Mouse (Mus musculus) midbrain, embryonic 16.5 days (tissue): ENCODE results near the gene Baiap2. TPM values are rescaled to one million over a fixed set of nuclear protein-coding genes. Genes with fewer than 3 reads are reported as not detected.

Experiments
- ATAC-seq: fragments of 200-750 bp; cut with Nextera tagmentation; 2 replicates; pipeline ENCODE4 v1.8.0; 2017; ENCODE audit warnings: moderate TSS enrichment
- H3K27ac ChIP-seq: fragments of 300-500 bp; sonication (generic); 2 replicates; pipeline ENCODE4 v1.5.1; 2014; ENCODE audit warnings: mild to moderate bottlenecking, low read length, mixed read lengths
- H3K27me3 ChIP-seq: fragments of 300-500 bp; sonication (generic); 2 replicates; pipeline ENCODE4 v1.6.1; 2014; ENCODE audit warnings: low read depth, low read length, mixed read lengths; ENCODE audit not compliant: control insufficient read depth, insufficient read depth
- H3K36me3 ChIP-seq: fragments of 300-500 bp; sonication (generic); 2 replicates; pipeline ENCODE4 v1.6.1; 2014; ENCODE audit warnings: mild to moderate bottlenecking, low read length, moderate library complexity, mixed read lengths; ENCODE audit not compliant: control insufficient read depth, insufficient read depth
- H3K4me1 ChIP-seq: fragments of 300-500 bp; sonication (generic); 2 replicates; pipeline ENCODE4 v1.6.1; 2014; ENCODE audit warnings: mild to moderate bottlenecking, low read length, mixed read lengths; ENCODE audit not compliant: control insufficient read depth, insufficient read depth
- H3K4me2 ChIP-seq: fragments of 300-500 bp; sonication (generic); 2 replicates; pipeline ENCODE4 v1.6.1; 2014; ENCODE audit warnings: mild to moderate bottlenecking, low read length, mixed read lengths
- H3K4me3 ChIP-seq: fragments of 300-500 bp; sonication (generic); 2 replicates; pipeline ENCODE4 v1.5.1; 2014; ENCODE audit warnings: low read depth, mild to moderate bottlenecking, low read length, moderate library complexity, mixed read lengths
- H3K9ac ChIP-seq: fragments of 300-500 bp; sonication (generic); 2 replicates; pipeline ENCODE4 v1.6.1; 2014; ENCODE audit warnings: low read depth, low read length, mixed read lengths
- H3K9me3 ChIP-seq: fragments of 300-500 bp; sonication (generic); replicated peaks from 2 replicates; pipeline ENCODE4 v1.6.1; 2014; ENCODE audit warnings: mild to moderate bottlenecking, low read length, mixed read lengths; ENCODE audit not compliant: control insufficient read depth, poor library complexity, severe bottlenecking
- WGBS: fragments of 180-500 bp; shearing (Covaris S2); extraction: QIAGEN DNeasy Blood & Tissue Kit; methylation state at CpG from one replicate; pipeline ENCODE4 v1.1.7; 2014; 5-methylcytosine and 5-hydroxymethylcytosine counted together
- polyA plus RNA-seq: library from polyadenylated mRNA; unstranded; fragments of >200 nt; fragmentation: Nextera tagmentation; extraction: Ambion mirVana; gene quantifications from 2 replicates; pipeline ENCODE4 v1.2.1, GENCODE M21; 2015

The Baiap2 gene
- polyA plus RNA-seq, 1 experiment from 2014 or later, result 15.7 TPM

DNA sequence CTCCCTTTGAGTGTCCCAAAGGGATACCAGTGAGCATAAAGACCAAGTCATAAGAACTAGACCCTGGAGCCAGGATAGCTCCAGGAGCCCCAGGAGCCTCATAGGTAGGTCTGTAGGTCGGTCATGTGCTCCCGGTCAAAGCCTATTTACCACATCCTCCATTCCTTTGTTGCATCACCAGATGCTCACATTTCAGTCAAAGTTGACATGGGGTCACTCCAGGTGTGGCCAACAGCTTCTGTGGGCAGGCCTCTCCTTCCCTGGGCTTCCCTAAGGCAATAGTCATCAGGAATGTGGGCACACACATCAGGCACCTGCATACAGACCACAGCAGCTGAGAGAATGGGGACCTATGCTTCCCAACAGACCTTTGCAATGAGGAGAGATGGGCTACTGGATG is 25.3 kb downstream of the Baiap2 start:
- no peak for ATAC-seq
- no peak overlapping the region for H3K4me2 ChIP-seq
- peaks cover 25% of the 10 kb centered on the region for H3K4me1 ChIP-seq
- H3K9ac ChIP-seq, result no peak overlapping the region
- no peaks in the 10 kb centered on the region for H3K27me3 ChIP-seq
- no peaks in the 10 kb centered on the region for H3K36me3 ChIP-seq
- H3K4me3 ChIP-seq, result no peak overlapping the region
- H3K27ac ChIP-seq, result no peak overlapping the region
- WGBS, result 96% methylated on average over 2 of the region's 2 CpGs
- no peaks in the 10 kb centered on the region for H3K9me3 ChIP-seq

- no peak overlapping the region for H3K4me3 ChIP-seq
- 18% methylated on average over 12 of the region's 12 CpGs for WGBS
- H3K4me2 ChIP-seq, result peak overlapping the region; percentile 17; the same call in 1 of the 2 replicates
- no peaks in the 10 kb centered on the region for H3K36me3 ChIP-seq
- no peaks in the 10 kb centered on the region for H3K9me3 ChIP-seq
- peaks cover 16% of the 10 kb centered on the region for H3K4me1 ChIP-seq
- H3K27ac ChIP-seq, result peak overlapping the region; percentile 74
- peak overlapping the region; percentile 38; the same call in 1 of the 2 replicates for H3K9ac ChIP-seq
- H3K27me3 ChIP-seq, result no peaks in the 10 kb centered on the region
- peak; percentile 79 for ATAC-seq
Measured at GRCm38 (mm10) chr11:119970021-119970851, 27.7 kb downstream of the Baiap2 start.

DNA sequence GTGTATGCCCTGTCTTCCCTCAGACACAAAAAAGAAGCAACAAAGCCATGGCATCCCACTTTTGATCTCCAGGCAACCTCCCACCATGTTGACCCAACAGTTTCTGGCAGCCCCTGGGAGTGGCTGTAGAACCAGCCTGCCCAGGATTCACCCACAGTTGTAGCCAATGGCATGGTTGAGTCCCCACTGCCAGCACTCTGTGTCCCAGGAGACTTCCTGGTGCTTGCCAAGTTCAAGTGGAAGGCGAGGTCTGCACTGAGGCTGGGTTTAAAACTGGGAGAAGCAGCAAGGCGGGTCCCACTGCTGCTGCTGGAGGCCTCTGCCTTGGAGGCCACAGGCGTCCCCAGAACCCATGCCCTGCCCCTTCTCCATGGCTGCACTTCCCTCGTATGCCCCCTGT is 31.2 kb downstream of the Baiap2 start:
- H3K27me3 ChIP-seq, result no peaks in the 10 kb centered on the region
- H3K36me3 ChIP-seq, result no peaks in the 10 kb centered on the region
- no peaks in the 10 kb centered on the region for H3K9me3 ChIP-seq
- no peak overlapping the region for H3K27ac ChIP-seq
- 86% methylated on average over 4 of the region's 4 CpGs for WGBS
- no peak overlapping the region for H3K4me3 ChIP-seq
- no peak overlapping the region for H3K4me2 ChIP-seq
- H3K9ac ChIP-seq, result no peak overlapping the region
- H3K4me1 ChIP-seq, result peaks cover 15% of the 10 kb centered on the region
- no peak for ATAC-seq

DNA sequence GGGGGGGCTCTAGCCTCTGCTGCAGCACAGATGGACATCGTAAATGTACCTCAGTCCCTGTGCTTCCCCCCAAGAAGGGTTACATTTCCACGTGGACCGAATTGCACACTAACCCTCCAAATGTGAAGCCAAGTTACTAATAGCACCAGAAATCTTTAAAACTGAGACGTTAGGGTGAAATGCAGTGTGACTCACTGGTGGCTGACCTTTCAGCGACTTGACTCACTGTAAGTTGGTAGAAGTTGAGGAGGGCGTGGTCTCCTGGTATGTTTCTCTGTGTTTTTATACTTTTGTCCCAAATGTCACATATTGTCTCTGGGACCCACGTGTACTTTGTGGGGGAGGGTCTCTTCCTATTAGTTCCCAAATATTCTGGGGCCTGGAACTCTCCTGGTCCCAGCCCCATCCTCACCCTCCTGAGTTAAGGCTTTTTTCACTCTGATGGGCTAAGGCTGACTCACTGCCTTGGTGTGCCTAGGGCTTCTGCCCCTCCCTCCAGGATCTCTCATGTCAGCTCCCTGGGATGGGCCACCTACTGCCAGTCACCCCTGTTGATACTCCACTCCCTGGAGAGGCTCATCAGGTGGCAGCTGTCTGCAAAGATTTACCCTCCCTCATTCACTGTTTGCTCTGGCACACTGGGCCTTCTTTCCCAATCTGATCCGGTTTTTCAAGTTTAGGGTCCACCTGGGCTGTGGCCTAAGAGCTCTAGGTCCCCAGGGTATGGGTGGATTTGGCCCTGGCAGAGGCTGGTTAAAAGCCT is 33.4 kb downstream of the Baiap2 start:
- Histone ChIP-seq H3K36me3 (no peaks in the 10 kb centered on the region), H3K27ac (no peak overlapping the region), H3K4me3 (no peak overlapping the region), H3K27me3 (no peaks in the 10 kb centered on the region), H3K4me2 (no peak overlapping the region), H3K9ac (no peak overlapping the region), H3K4me1 (peaks cover under 1% of the 10 kb centered on the region; the same call in 1 of the 2 replicates), H3K9me3 (no peaks in the 10 kb centered on the region)
- WGBS, result 85% methylated on average over 8 of the region's 8 CpGs
- no peak for ATAC-seq

- no peaks in the 10 kb centered on the region for H3K36me3 ChIP-seq
- no peak overlapping the region for H3K4me3 ChIP-seq
- WGBS, result 95% methylated on average over 4 of the region's 4 CpGs
- H3K9ac ChIP-seq, result no peak overlapping the region
- H3K4me2 ChIP-seq, result no peak overlapping the region
- no peak for ATAC-seq
- no peaks in the 10 kb centered on the region for H3K4me1 ChIP-seq
- no peaks in the 10 kb centered on the region for H3K9me3 ChIP-seq
- H3K27ac ChIP-seq, result no peak overlapping the region
- no peaks in the 10 kb centered on the region for H3K27me3 ChIP-seq
Measured at GRCm38 (mm10) chr11:119978701-119979100, 36.1 kb downstream of the Baiap2 start.

- H3K4me3 ChIP-seq, result no peak overlapping the region
- no peak for ATAC-seq
- no peaks in the 10 kb centered on the region for H3K9me3 ChIP-seq
Measured at GRCm38 (mm10) chr11:119979596-119980385, 37.2 kb downstream of the Baiap2 start.

GRCm38 (mm10) chr11:119981769-119982168 is 39.2 kb downstream of the Baiap2 start:
- H3K9me3 ChIP-seq, result no peaks in the 10 kb centered on the region
- ATAC-seq, result no peak
- no peak overlapping the region for H3K27ac ChIP-seq
- no peaks in the 10 kb centered on the region for H3K36me3 ChIP-seq
- H3K4me3 ChIP-seq, result no peak overlapping the region
- no peak overlapping the region for H3K9ac ChIP-seq
- no peak overlapping the region for H3K4me2 ChIP-seq
- no peaks in the 10 kb centered on the region for H3K4me1 ChIP-seq
- no peaks in the 10 kb centered on the region for H3K27me3 ChIP-seq
- WGBS, result 68% methylated on average over 3 of the region's 3 CpGs

More at GRCm38 (mm10) chr11:119979596-119980385, 37.2 kb downstream of the Baiap2 start:
- H3K4me1 ChIP-seq, result no peaks in the 10 kb centered on the region
- H3K36me3 ChIP-seq, result no peaks in the 10 kb centered on the region
- no peak overlapping the region for H3K27ac ChIP-seq
- H3K27me3 ChIP-seq, result no peaks in the 10 kb centered on the region
- no peak overlapping the region for H3K4me2 ChIP-seq
- no peak overlapping the region for H3K9ac ChIP-seq
- WGBS, result 77% methylated on average over 10 of the region's 10 CpGs

- H3K4me3 ChIP-seq, result no peak overlapping the region
- no peak overlapping the region for H3K27ac ChIP-seq
- no peaks in the 10 kb centered on the region for H3K27me3 ChIP-seq
- H3K9me3 ChIP-seq, result no peaks in the 10 kb centered on the region
- H3K4me2 ChIP-seq, result no peak overlapping the region
- no peak for ATAC-seq
- WGBS, result 86% methylated on average over 3 of the region's 3 CpGs
- no peaks in the 10 kb centered on the region for H3K36me3 ChIP-seq
- no peaks in the 10 kb centered on the region for H3K4me1 ChIP-seq
- no peak overlapping the region for H3K9ac ChIP-seq
Measured at GRCm38 (mm10) chr11:119982236-119982635, 39.7 kb downstream of the Baiap2 start.
